Mouse (Mus musculus): ENCODE measurements at regions not wholly inside any gene's neighbourhood (a gene's known extent, or its start where the extent isn't known, plus 50 kb on each side); places are given as distances from the start of the nearest gene placed in this dataset.

DNA sequence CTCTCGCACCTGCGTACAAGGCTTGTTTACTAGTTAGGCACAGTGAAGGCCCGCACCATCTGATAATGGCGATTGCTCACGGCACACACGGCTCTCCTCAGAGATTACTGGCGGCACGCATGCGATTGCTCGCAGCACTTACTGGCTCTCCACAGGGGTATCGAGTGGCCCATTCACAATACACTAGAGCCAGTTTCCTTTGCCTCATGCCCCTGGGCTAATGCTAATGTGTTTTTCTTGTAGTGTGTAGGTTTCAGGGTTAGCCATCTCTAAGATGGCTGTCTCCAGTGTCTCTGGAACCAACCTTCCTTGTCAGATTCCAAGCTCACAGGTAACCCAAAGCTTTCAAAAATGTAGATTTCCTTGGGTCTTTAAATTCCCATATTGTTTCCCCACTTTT, 78.1 kb upstream of the Foxn2 start:
- H3K4me3 ChIP-seq (replicated peaks; ENCODE audit: low read length): no peak overlapping the region
- no peak for TF ChIP-seq POLR2A (IDR thresholded peaks at IDR 0.05; ENCODE audit: borderline replicate concordance, extremely low read depth, insufficient read depth, insufficient read length)

GRCm38 (mm10) chr17:88367876-88368275, 72.6 kb upstream of the Foxn2 start:
- no peak overlapping the region for H3K4me3 ChIP-seq (replicated peaks; ENCODE audit: low read length)
- no peak for TF ChIP-seq POLR2A (IDR thresholded peaks at IDR 0.05; ENCODE audit: borderline replicate concordance, extremely low read depth, insufficient read depth, insufficient read length)
- H3K27me3 ChIP-seq (ENCODE audit: control insufficient read depth, insufficient read depth, low read length): no peaks in the 10 kb centered on the region
- ATAC-seq (ENCODE audit: low FRiP score, low read depth): no peak
- H3K27ac ChIP-seq (replicated peaks; ENCODE audit: low read depth, low read length): no peak overlapping the region
- no peak overlapping the region for H3K4me2 ChIP-seq (replicated peaks; ENCODE audit: low read depth, low read length, severe bottlenecking)
- DNase-seq (ENCODE audit: low spot score): no peak
- H3K36me3 ChIP-seq (ENCODE audit: control insufficient read depth, insufficient read depth, low read length): no peaks in the 10 kb centered on the region
- no peak overlapping the region for H3K9ac ChIP-seq (ENCODE audit: low read depth, low read length, severe bottlenecking)
- H3K9me3 ChIP-seq (ENCODE audit: control insufficient read depth, low read length): no peaks in the 10 kb centered on the region
- no peaks in the 10 kb centered on the region for H3K4me1 ChIP-seq (ENCODE audit: control insufficient read depth, insufficient read depth, low read length)
- 72% methylated on average over 5 of the region's 5 CpGs for WGBS

More for the DNA sequence above, 78.1 kb upstream of the Foxn2 start:
- no peaks in the 10 kb centered on the region for H3K36me3 ChIP-seq (ENCODE audit: control insufficient read depth, insufficient read depth, low read length)
- DNase-seq (ENCODE audit: low spot score) (no peak), ATAC-seq (ENCODE audit: low FRiP score, low read depth) (no peak)
- no peaks in the 10 kb centered on the region for H3K4me1 ChIP-seq (ENCODE audit: control insufficient read depth, insufficient read depth, low read length)
- H3K4me2 ChIP-seq (replicated peaks; ENCODE audit: low read depth, low read length, severe bottlenecking): no peak overlapping the region
- H3K27ac ChIP-seq (replicated peaks; ENCODE audit: low read depth, low read length): no peak overlapping the region
- H3K9ac ChIP-seq (ENCODE audit: low read depth, low read length, severe bottlenecking): no peak overlapping the region
- H3K9me3 ChIP-seq (ENCODE audit: control insufficient read depth, low read length): no peaks in the 10 kb centered on the region
- H3K27me3 ChIP-seq (ENCODE audit: control insufficient read depth, insufficient read depth, low read length): no peaks in the 10 kb centered on the region
- WGBS: 89% methylated on average over 11 of the region's 11 CpGs

DNA sequence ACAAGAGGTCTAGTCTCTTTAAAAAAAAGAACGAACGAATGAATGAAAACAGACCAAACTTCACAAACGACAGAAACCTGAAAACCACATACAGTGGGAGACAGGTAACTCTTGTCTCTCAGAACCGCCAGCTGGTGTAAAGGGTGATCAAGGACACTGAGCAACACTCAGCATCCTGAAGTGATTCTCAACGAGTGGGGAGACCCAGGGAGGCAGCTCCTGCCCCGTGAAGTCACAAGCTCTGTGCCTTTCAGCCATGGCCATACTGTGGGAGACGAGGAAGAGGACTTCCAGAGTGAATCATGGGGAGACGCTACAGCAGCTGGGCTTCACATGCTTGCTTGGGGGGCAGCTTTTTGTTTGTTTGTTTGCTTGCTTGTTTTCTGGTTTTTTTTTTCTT, 70.5 kb upstream of the Foxn2 start:
- Histone ChIP-seq H3K9ac (ENCODE audit: low read depth, low read length, severe bottlenecking) (no peak overlapping the region), H3K9me3 (ENCODE audit: control insufficient read depth, low read length) (no peaks in the 10 kb centered on the region), H3K4me2 (replicated peaks; ENCODE audit: low read depth, low read length, severe bottlenecking) (no peak overlapping the region), H3K27ac (replicated peaks; ENCODE audit: low read depth, low read length) (no peak overlapping the region), H3K4me1 (ENCODE audit: control insufficient read depth, insufficient read depth, low read length) (no peaks in the 10 kb centered on the region), H3K36me3 (ENCODE audit: control insufficient read depth, insufficient read depth, low read length) (no peaks in the 10 kb centered on the region), H3K27me3 (ENCODE audit: control insufficient read depth, insufficient read depth, low read length) (no peaks in the 10 kb centered on the region), H3K4me3 (replicated peaks; ENCODE audit: low read length) (no peak overlapping the region)
- ATAC-seq (ENCODE audit: low FRiP score, low read depth) (no peak), DNase-seq (ENCODE audit: low spot score) (no peak)
- no peak for TF ChIP-seq POLR2A (IDR thresholded peaks at IDR 0.05; ENCODE audit: borderline replicate concordance, extremely low read depth, insufficient read depth, insufficient read length)
- WGBS: 76% methylated on average over 8 of the region's 8 CpGs

DNA sequence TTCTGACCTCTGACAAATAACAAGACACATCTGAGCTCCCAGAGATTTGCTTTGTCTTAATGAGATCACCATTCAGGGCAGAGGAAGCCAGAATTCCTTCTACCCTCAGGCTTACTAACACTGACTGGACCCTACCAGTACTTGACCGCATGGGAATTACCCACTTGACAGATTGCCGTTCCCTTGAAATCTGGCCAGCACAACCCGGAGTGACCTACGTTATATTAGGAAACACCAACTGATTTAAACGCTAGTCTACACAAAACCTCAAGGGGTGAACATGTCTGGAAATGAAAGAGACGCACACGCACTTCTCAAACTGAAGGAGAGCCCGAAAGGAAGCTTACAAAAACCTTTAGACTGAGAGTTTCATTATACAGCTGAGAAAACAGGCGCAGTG, 69.8 kb upstream of the Foxn2 start:
- H3K4me1 ChIP-seq (ENCODE audit: control insufficient read depth, insufficient read depth, low read length): no peaks in the 10 kb centered on the region
- DNase-seq (ENCODE audit: low spot score) (no peak), ATAC-seq (ENCODE audit: low FRiP score, low read depth) (no peak)
- H3K36me3 ChIP-seq (ENCODE audit: control insufficient read depth, insufficient read depth, low read length): no peaks in the 10 kb centered on the region
- 82% methylated on average over 9 of the region's 9 CpGs for WGBS
- H3K9me3 ChIP-seq (ENCODE audit: control insufficient read depth, low read length): no peaks in the 10 kb centered on the region
- H3K9ac ChIP-seq (ENCODE audit: low read depth, low read length, severe bottlenecking): no peak overlapping the region
- no peak overlapping the region for H3K4me3 ChIP-seq (replicated peaks; ENCODE audit: low read length)
- no peak overlapping the region for H3K4me2 ChIP-seq (replicated peaks; ENCODE audit: low read depth, low read length, severe bottlenecking)
- no peaks in the 10 kb centered on the region for H3K27me3 ChIP-seq (ENCODE audit: control insufficient read depth, insufficient read depth, low read length)
- no peak for TF ChIP-seq POLR2A (IDR thresholded peaks at IDR 0.05; ENCODE audit: borderline replicate concordance, extremely low read depth, insufficient read depth, insufficient read length)
- no peak overlapping the region for H3K27ac ChIP-seq (replicated peaks; ENCODE audit: low read depth, low read length)

DNA sequence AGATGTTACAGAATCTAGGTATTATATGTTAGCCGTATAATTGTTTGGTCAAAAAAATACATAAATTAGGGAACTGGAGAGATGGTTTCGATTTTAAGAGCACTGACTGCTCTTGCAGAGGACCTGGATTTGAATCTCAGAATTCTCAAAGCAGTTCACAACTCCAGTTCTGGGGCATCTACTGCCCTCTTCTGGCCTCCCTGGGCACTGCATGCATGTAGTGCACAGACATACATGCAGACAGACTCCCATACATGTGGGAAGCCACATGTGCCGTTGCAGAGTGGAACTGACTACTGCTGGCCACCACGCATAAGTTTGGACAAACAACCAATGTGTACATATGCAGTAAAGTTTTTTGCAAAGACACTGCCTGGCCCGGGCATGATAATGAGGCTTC, 62.0 kb upstream of the Foxn2 start:
- H3K9ac ChIP-seq (ENCODE audit: low read depth, low read length, severe bottlenecking): no peak overlapping the region
- H3K4me3 ChIP-seq (replicated peaks; ENCODE audit: low read length): no peak overlapping the region
- DNase-seq (ENCODE audit: low spot score) (no peak), ATAC-seq (ENCODE audit: low FRiP score, low read depth) (no peak)
- H3K4me2 ChIP-seq (replicated peaks; ENCODE audit: low read depth, low read length, severe bottlenecking): no peak overlapping the region
- WGBS: 73% methylated on average over 5 of the region's 5 CpGs
- H3K27ac ChIP-seq (replicated peaks; ENCODE audit: low read depth, low read length): no peak overlapping the region
- TF ChIP-seq POLR2A (IDR thresholded peaks at IDR 0.05; ENCODE audit: borderline replicate concordance, extremely low read depth, insufficient read depth, insufficient read length): no peak
- H3K4me1 ChIP-seq (ENCODE audit: control insufficient read depth, insufficient read depth, low read length): no peaks in the 10 kb centered on the region
- H3K27me3 ChIP-seq (ENCODE audit: control insufficient read depth, insufficient read depth, low read length): no peaks in the 10 kb centered on the region
- no peaks in the 10 kb centered on the region for H3K36me3 ChIP-seq (ENCODE audit: control insufficient read depth, insufficient read depth, low read length)
- H3K9me3 ChIP-seq (ENCODE audit: control insufficient read depth, low read length): no peaks in the 10 kb centered on the region

DNA sequence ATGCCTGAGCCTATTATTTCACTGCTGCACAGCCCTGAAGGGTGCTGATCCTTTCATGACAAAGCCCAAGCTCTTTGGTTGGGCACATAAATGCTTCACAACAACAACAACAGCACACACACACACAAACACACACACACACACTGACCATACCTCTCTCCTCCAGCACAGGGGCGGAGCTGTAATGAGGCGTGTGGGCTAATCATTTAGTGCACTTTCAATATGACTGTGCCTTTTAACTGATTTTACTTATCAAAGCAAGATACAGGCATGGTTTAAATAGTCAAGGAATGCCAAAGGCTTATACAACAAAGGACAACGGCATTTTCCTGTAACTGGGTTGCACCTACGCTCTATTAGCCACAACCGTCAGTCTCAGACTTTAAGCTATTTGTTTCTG, 61.1 kb upstream of the Foxn2 start:
- DNase-seq (ENCODE audit: low spot score) (no peak), ATAC-seq (ENCODE audit: low FRiP score, low read depth) (no peak)
- no peaks in the 10 kb centered on the region for H3K9me3 ChIP-seq (ENCODE audit: control insufficient read depth, low read length)
- 91% methylated on average over 5 of the region's 5 CpGs for WGBS
- no peak overlapping the region for H3K4me3 ChIP-seq (replicated peaks; ENCODE audit: low read length)
- H3K27me3 ChIP-seq (ENCODE audit: control insufficient read depth, insufficient read depth, low read length): no peaks in the 10 kb centered on the region
- TF ChIP-seq POLR2A (IDR thresholded peaks at IDR 0.05; ENCODE audit: borderline replicate concordance, extremely low read depth, insufficient read depth, insufficient read length): no peak
- H3K4me2 ChIP-seq (replicated peaks; ENCODE audit: low read depth, low read length, severe bottlenecking): no peak overlapping the region
- no peak overlapping the region for H3K9ac ChIP-seq (ENCODE audit: low read depth, low read length, severe bottlenecking)
- no peaks in the 10 kb centered on the region for H3K36me3 ChIP-seq (ENCODE audit: control insufficient read depth, insufficient read depth, low read length)
- H3K4me1 ChIP-seq (ENCODE audit: control insufficient read depth, insufficient read depth, low read length): no peaks in the 10 kb centered on the region
- H3K27ac ChIP-seq (replicated peaks; ENCODE audit: low read depth, low read length): no peak overlapping the region
